Mouse (Mus musculus) thymus, adult 2 months (tissue): ENCODE results near the gene Eef1akmt3.

ENCODE experiments used
- CTCF ChIP-seq: fragments of 200-500 bp; IDR thresholded peaks from 2 replicates; pipeline ENCODE4 v1.5.1; 2012; ENCODE audit warnings: mild to moderate bottlenecking, control low read depth, low read length, moderate library complexity, borderline replicate concordance; ENCODE audit not compliant: control insufficient read depth, poor library complexity, insufficient read depth; ENCODE audit errors: extremely low read depth
- POLR2A ChIP-seq: fragments of 200-500 bp; IDR thresholded peaks from 2 replicates; pipeline ENCODE4 v1.6.1; 2012; ENCODE audit warnings: mild to moderate bottlenecking, low read length, control low read depth, moderate library complexity; ENCODE audit not compliant: control insufficient read depth, poor library complexity, insufficient read depth; ENCODE audit errors: extremely low read depth

- TF ChIP-seq CTCF (no peak), POLR2A (no peak)
Measured at GRCm38 (mm10) chr10:127066519-127067018, 25.3 kb upstream of the Eef1akmt3 start.
